Mouse (Mus musculus) hindbrain, embryonic 13.5 days (tissue): ENCODE measurements at regions not wholly inside any gene's neighbourhood (a gene's known extent, or its start where the extent isn't known, plus 50 kb on each side); places are given as distances from the start of the nearest gene placed in this dataset.

ENCODE experiments used
- ATAC-seq: fragments of 200-750 bp; cut with Nextera tagmentation; 2 replicates; pipeline ENCODE4 v1.8.0; 2017; ENCODE audit warnings: moderate TSS enrichment; ENCODE audit not compliant: low FRiP score
- H3K27ac ChIP-seq: fragments of 300-500 bp; sonication (generic); 2 replicates; pipeline ENCODE4 v1.5.1; 2015; ENCODE audit warnings: inconsistent platforms, mild to moderate bottlenecking, moderate library complexity
- H3K27me3 ChIP-seq: fragments of 300-500 bp; sonication (generic); 2 replicates; pipeline ENCODE4 v1.6.1; 2015; ENCODE audit warnings: mild to moderate bottlenecking, inconsistent platforms
- H3K36me3 ChIP-seq: fragments of 300-500 bp; sonication (generic); 2 replicates; pipeline ENCODE4 v1.6.1; 2015; ENCODE audit warnings: mild to moderate bottlenecking, inconsistent platforms
- H3K4me1 ChIP-seq: fragments of 300-500 bp; sonication (generic); replicated peaks from 2 replicates; pipeline ENCODE4 v1.6.1; 2015; ENCODE audit warnings: inconsistent platforms
- H3K4me2 ChIP-seq: fragments of 300-500 bp; sonication (generic); 2 replicates; pipeline ENCODE4 v1.6.1; 2015; ENCODE audit warnings: inconsistent platforms, mild to moderate bottlenecking, moderate library complexity
- H3K4me3 ChIP-seq: fragments of 300-500 bp; sonication (generic); 2 replicates; pipeline ENCODE4 v1.5.1; 2015; ENCODE audit warnings: mild to moderate bottlenecking, inconsistent platforms
- H3K9ac ChIP-seq: fragments of 300-500 bp; sonication (generic); 2 replicates; pipeline ENCODE4 v1.6.1; 2015; ENCODE audit warnings: mild to moderate bottlenecking, inconsistent platforms
- H3K9me3 ChIP-seq: fragments of 300-500 bp; sonication (generic); 2 replicates; pipeline ENCODE4 v1.6.1; 2016; ENCODE audit warnings: inconsistent platforms
- WGBS: fragments of 180-500 bp; shearing (Covaris S2); methylation state at CpG from one replicate; pipeline ENCODE4 v1.1.7; 2015; 5-methylcytosine and 5-hydroxymethylcytosine counted together

GRCm38 (mm10) chr15:62693671-62694070 is 1151.3 kb downstream of the Gsdmc2 start:
- 97% methylated on average over 10 of the region's 10 CpGs for WGBS
- no peak overlapping the region for H3K4me3 ChIP-seq
- H3K9ac ChIP-seq, result no peak overlapping the region
- no peak overlapping the region for H3K27ac ChIP-seq
- H3K27me3 ChIP-seq, result no peaks in the 10 kb centered on the region
- no peaks in the 10 kb centered on the region for H3K4me1 ChIP-seq
- H3K9me3 ChIP-seq, result no peaks in the 10 kb centered on the region
- no peaks in the 10 kb centered on the region for H3K36me3 ChIP-seq
- H3K4me2 ChIP-seq, result no peak overlapping the region
- no peak for ATAC-seq

- Histone ChIP-seq H3K4me3 (no peak overlapping the region), H3K4me2 (no peak overlapping the region), H3K4me1 (no peaks in the 10 kb centered on the region), H3K27me3 (no peaks in the 10 kb centered on the region), H3K9ac (no peak overlapping the region), H3K36me3 (no peaks in the 10 kb centered on the region), H3K9me3 (no peaks in the 10 kb centered on the region), H3K27ac (no peak overlapping the region)
- 44% methylated on average over 4 of the region's 4 CpGs for WGBS
- ATAC-seq, result peak; percentile 65; the same call in 1 of the 2 replicates
Measured at GRCm38 (mm10) chr15:62673410-62673809, 1171.6 kb downstream of the Gsdmc2 start.

- no peak for ATAC-seq
- no peaks in the 10 kb centered on the region for H3K36me3 ChIP-seq
- 90% methylated on average over 3 of the region's 3 CpGs for WGBS
Measured at GRCm38 (mm10) chr15:62670026-62670425, 1175.0 kb downstream of the Gsdmc2 start.

GRCm38 (mm10) chr15:62659096-62659495 is 1185.9 kb downstream of the Gsdmc2 start:
- Histone ChIP-seq H3K27me3 (no peaks in the 10 kb centered on the region), H3K9me3 (no peaks in the 10 kb centered on the region), H3K36me3 (no peaks in the 10 kb centered on the region), H3K9ac (no peak overlapping the region), H3K27ac (no peak overlapping the region), H3K4me2 (no peak overlapping the region), H3K4me1 (no peaks in the 10 kb centered on the region), H3K4me3 (no peak overlapping the region)
- WGBS, result 36% methylated on average over 4 of the region's 4 CpGs
- ATAC-seq, result no peak

More at GRCm38 (mm10) chr15:62670026-62670425, 1175.0 kb downstream of the Gsdmc2 start:
- H3K27ac ChIP-seq, result no peak overlapping the region
- no peaks in the 10 kb centered on the region for H3K4me1 ChIP-seq
- H3K4me2 ChIP-seq, result no peak overlapping the region
- no peak overlapping the region for H3K9ac ChIP-seq
- no peaks in the 10 kb centered on the region for H3K9me3 ChIP-seq
- H3K4me3 ChIP-seq, result no peak overlapping the region
- no peaks in the 10 kb centered on the region for H3K27me3 ChIP-seq

GRCm38 (mm10) chr15:62658695-62659094 is 1186.3 kb downstream of the Gsdmc2 start:
- H3K36me3 ChIP-seq, result no peaks in the 10 kb centered on the region
- WGBS, result 91% methylated on average over 1 of the region's 1 CpGs
- no peaks in the 10 kb centered on the region for H3K27me3 ChIP-seq
- H3K9ac ChIP-seq, result no peak overlapping the region
- H3K4me2 ChIP-seq, result no peak overlapping the region
- no peaks in the 10 kb centered on the region for H3K4me1 ChIP-seq
- H3K4me3 ChIP-seq, result no peak overlapping the region
- no peaks in the 10 kb centered on the region for H3K9me3 ChIP-seq
- H3K27ac ChIP-seq, result no peak overlapping the region
- ATAC-seq, result no peak

- WGBS, result 77% methylated on average over 6 of the region's 6 CpGs
- Histone ChIP-seq H3K9me3 (no peaks in the 10 kb centered on the region), H3K4me3 (no peak overlapping the region), H3K27ac (no peak overlapping the region), H3K4me2 (no peak overlapping the region), H3K4me1 (no peaks in the 10 kb centered on the region), H3K36me3 (no peaks in the 10 kb centered on the region), H3K9ac (no peak overlapping the region), H3K27me3 (no peaks in the 10 kb centered on the region)
- ATAC-seq, result no peak
Measured at GRCm38 (mm10) chr15:62646476-62647168, 1198.4 kb downstream of the Gsdmc2 start.

GRCm38 (mm10) chr15:62644744-62645143 is 1200.2 kb downstream of the Gsdmc2 start:
- no peak overlapping the region for H3K27ac ChIP-seq
- H3K27me3 ChIP-seq, result no peaks in the 10 kb centered on the region
- 83% methylated on average over 2 of the region's 2 CpGs for WGBS
- no peak overlapping the region for H3K4me3 ChIP-seq
- ATAC-seq, result no peak
- H3K4me1 ChIP-seq, result no peaks in the 10 kb centered on the region
- H3K4me2 ChIP-seq, result no peak overlapping the region
- no peak overlapping the region for H3K9ac ChIP-seq
- H3K36me3 ChIP-seq, result no peaks in the 10 kb centered on the region
- H3K9me3 ChIP-seq, result no peaks in the 10 kb centered on the region

- WGBS, result 81% methylated on average over 1 of the region's 1 CpGs
- Histone ChIP-seq H3K27ac (no peak overlapping the region), H3K9ac (no peak overlapping the region), H3K4me1 (no peaks in the 10 kb centered on the region), H3K4me3 (no peak overlapping the region), H3K9me3 (no peaks in the 10 kb centered on the region), H3K27me3 (no peaks in the 10 kb centered on the region), H3K4me2 (no peak overlapping the region), H3K36me3 (no peaks in the 10 kb centered on the region)
- ATAC-seq, result no peak
Measured at GRCm38 (mm10) chr15:62644296-62644695, 1200.7 kb downstream of the Gsdmc2 start.

GRCm38 (mm10) chr15:62641051-62641710 is 1203.8 kb downstream of the Gsdmc2 start:
- ATAC-seq, result no peak
- Histone ChIP-seq H3K27ac (no peak overlapping the region), H3K36me3 (no peaks in the 10 kb centered on the region), H3K4me3 (no peak overlapping the region), H3K27me3 (no peaks in the 10 kb centered on the region), H3K4me2 (no peak overlapping the region), H3K9ac (no peak overlapping the region), H3K9me3 (no peaks in the 10 kb centered on the region), H3K4me1 (no peaks in the 10 kb centered on the region)
- 78% methylated on average over 7 of the region's 7 CpGs for WGBS

GRCm38 (mm10) chr15:62625406-62625805 is 1219.6 kb downstream of the Gsdmc2 start:
- Histone ChIP-seq H3K4me3 (no peak overlapping the region), H3K9me3 (no peaks in the 10 kb centered on the region), H3K9ac (no peak overlapping the region), H3K4me2 (no peak overlapping the region), H3K4me1 (no peaks in the 10 kb centered on the region), H3K36me3 (no peaks in the 10 kb centered on the region), H3K27me3 (no peaks in the 10 kb centered on the region), H3K27ac (no peak overlapping the region)
- no peak for ATAC-seq
- 90% methylated on average over 7 of the region's 7 CpGs for WGBS

GRCm38 (mm10) chr15:62616042-62616441 is 1228.9 kb downstream of the Gsdmc2 start:
- H3K27me3 ChIP-seq, result no peaks in the 10 kb centered on the region
- H3K36me3 ChIP-seq, result no peaks in the 10 kb centered on the region
- no peak overlapping the region for H3K9ac ChIP-seq
- 97% methylated on average over 5 of the region's 5 CpGs for WGBS
- no peaks in the 10 kb centered on the region for H3K4me1 ChIP-seq
- H3K27ac ChIP-seq, result no peak overlapping the region
- no peak overlapping the region for H3K4me2 ChIP-seq
- ATAC-seq, result no peak
- no peaks in the 10 kb centered on the region for H3K9me3 ChIP-seq
- no peak overlapping the region for H3K4me3 ChIP-seq

GRCm38 (mm10) chr15:62596735-62597134 is 1248.2 kb downstream of the Gsdmc2 start:
- Histone ChIP-seq H3K4me2 (no peak overlapping the region), H3K9ac (no peak overlapping the region), H3K9me3 (no peaks in the 10 kb centered on the region), H3K36me3 (no peaks in the 10 kb centered on the region), H3K27me3 (no peaks in the 10 kb centered on the region), H3K27ac (no peak overlapping the region), H3K4me3 (no peak overlapping the region), H3K4me1 (no peaks in the 10 kb centered on the region)
- ATAC-seq, result no peak

- Histone ChIP-seq H3K9ac (no peak overlapping the region), H3K4me3 (no peak overlapping the region), H3K27me3 (no peaks in the 10 kb centered on the region), H3K4me1 (no peaks in the 10 kb centered on the region), H3K9me3 (no peaks in the 10 kb centered on the region), H3K27ac (no peak overlapping the region), H3K36me3 (no peaks in the 10 kb centered on the region), H3K4me2 (no peak overlapping the region)
- WGBS, result 80% methylated on average over 3 of the region's 3 CpGs
- ATAC-seq, result no peak
Measured at GRCm38 (mm10) chr15:62588580-62588979, 1256.4 kb downstream of the Gsdmc2 start.
